Comparison of ENCODE assay signal across 10 mouse cellular contexts in genomic region chr4:89446156-89446716, GRCm38 (mm10).
DNase-seq lines count a peak whose midpoint lies in the region; ATAC-seq lines count a peak whose summit lies in the region.
"Had no signal": no experiment of that assay in that cellular context is flagged by ENCODE, and none has a peak within 500 bp of the region (broad histone marks: within the 10 kb centered on the region; RNA-seq: fewer than 3 reads in every experiment).

No protein-coding gene starts in this region.

- 0 out of 2 replicates have a peak, but pooled peaks have one; percentile 37 for ATAC-seq in hindbrain, embryonic 14.5 days (ENCODE audit: low FRiP score)
- no peak for ATAC-seq in hindbrain, embryonic 16.5 days
- peak; percentile 45 for ATAC-seq in cerebellum, adult (ENCODE audit: insufficient number of reproducible peaks, low FRiP score, low TSS enrichment)
- ATAC-seq in frontal cortex, adult (ENCODE audit: low TSS enrichment): no peak

- no peaks in the 10 kb centered on the region for H3K9me3 ChIP-seq in hindbrain, embryonic 14.5 days (ENCODE audit: control insufficient read depth, low read length)
- H3K9me3 ChIP-seq in hindbrain, embryonic 16.5 days (ENCODE audit: control insufficient read depth, low read length): no peaks in the 10 kb centered on the region
- H3K9me3 ChIP-seq: megakaryocyte, embryonic 14.5 days; neural tube, embryonic 15.5 days had no signal

- no peaks in the 10 kb centered on the region for H3K27me3 ChIP-seq in hindbrain, embryonic 14.5 days (ENCODE audit: control insufficient read depth, insufficient read depth, low read length)
- no peaks in the 10 kb centered on the region for H3K27me3 ChIP-seq in hindbrain, embryonic 16.5 days (replicated peaks; ENCODE audit: control insufficient read depth, insufficient read depth, low read length)
- H3K27me3 ChIP-seq: megakaryocyte, embryonic 14.5 days; neural tube, embryonic 15.5 days had no signal

- no peak overlapping the region for H3K27ac ChIP-seq in hindbrain, embryonic 14.5 days
- no peak overlapping the region for H3K27ac ChIP-seq in hindbrain, embryonic 16.5 days (ENCODE audit: low read depth, low read length)
- H3K27ac ChIP-seq: neural tube, embryonic 15.5 days had no signal

- H3K9ac ChIP-seq in hindbrain, embryonic 14.5 days: no peak overlapping the region
- no peak overlapping the region for H3K9ac ChIP-seq in hindbrain, embryonic 16.5 days (ENCODE audit: low read depth, low read length)
- H3K9ac ChIP-seq: neural tube, embryonic 15.5 days had no signal

- WGBS in hindbrain, embryonic 14.5 days: 70% methylated on average over 6 of the region's 6 CpGs
- 69% methylated on average over 6 of the region's 6 CpGs for WGBS in hindbrain, embryonic 16.5 days

- DNase-seq in hindbrain, embryonic 14.5 days (ENCODE audit: low spot score): no peak
- peak; percentile 67 to 74 for DNase-seq in cerebellum, postnatal 14 days
- peak; percentile 80 to 82 for DNase-seq in lung, adult 18-20 months
- DNase-seq in frontal cortex, postnatal 14 days (ENCODE audit: low spot score in 2 of 2): no peak
- DNase-seq in retina, postnatal 1 day: no peak

- H3K4me2 ChIP-seq in hindbrain, embryonic 14.5 days (replicated peaks): no peak overlapping the region
- H3K4me2 ChIP-seq in hindbrain, embryonic 16.5 days (ENCODE audit: low read length): no peak overlapping the region
- H3K4me2 ChIP-seq: neural tube, embryonic 15.5 days had no signal

- no peaks in the 10 kb centered on the region for H3K4me1 ChIP-seq in hindbrain, embryonic 14.5 days (replicated peaks; ENCODE audit: control insufficient read depth, insufficient read depth, low read length)
- H3K4me1 ChIP-seq in hindbrain, embryonic 16.5 days (ENCODE audit: control insufficient read depth, insufficient read depth, low read depth, low read length): no peaks in the 10 kb centered on the region
- H3K4me1 ChIP-seq: neural tube, embryonic 15.5 days had no signal

- no peak overlapping the region for H3K4me3 ChIP-seq in hindbrain, embryonic 14.5 days (replicated peaks; ENCODE audit: low read length)
- no peak overlapping the region for H3K4me3 ChIP-seq in hindbrain, embryonic 16.5 days (ENCODE audit: low read length)
- H3K4me3 ChIP-seq: megakaryocyte, embryonic 14.5 days; neural tube, embryonic 15.5 days had no signal

- no peaks in the 10 kb centered on the region for H3K36me3 ChIP-seq in hindbrain, embryonic 14.5 days (replicated peaks; ENCODE audit: control insufficient read depth, insufficient read depth)
- H3K36me3 ChIP-seq in hindbrain, embryonic 16.5 days (ENCODE audit: control insufficient read depth, insufficient read depth, low read length): no peaks in the 10 kb centered on the region
- H3K36me3 ChIP-seq: neural tube, embryonic 15.5 days had no signal

Comparison
In these comparisons a context has a peak if more than half of its experiments do, and no peak if none do; other contexts are left out.
1. ATAC-seq: peak in hindbrain, embryonic 14.5 days (single experiment) and cerebellum, adult (single experiment); none in hindbrain, embryonic 16.5 days (single experiment) and frontal cortex, adult (single experiment).
2. DNase-seq: peak in cerebellum, postnatal 14 days (2 of 2) and lung, adult 18-20 months (2 of 2); none in hindbrain, embryonic 14.5 days (single experiment), frontal cortex, postnatal 14 days (0 of 2) and retina, postnatal 1 day (single experiment).